Mouse (Mus musculus) skeletal muscle tissue, postnatal 0 days (tissue): ENCODE measurements around the gene 3110018I06Rik. TPM values are rescaled to one million over a fixed set of nuclear protein-coding genes. Genes with fewer than 3 reads are reported as not detected.

ENCODE experiments used
- polyA plus RNA-seq: library from polyadenylated mRNA; unstranded; fragments of >200 nt; fragmentation: Nextera tagmentation; extraction: Ambion mirVana; gene quantifications from 2 replicates; pipeline ENCODE4 v1.2.1, GENCODE M21; 2015

3110018I06Rik gene
- not detected in 2 replicates for polyA plus RNA-seq

DNA sequence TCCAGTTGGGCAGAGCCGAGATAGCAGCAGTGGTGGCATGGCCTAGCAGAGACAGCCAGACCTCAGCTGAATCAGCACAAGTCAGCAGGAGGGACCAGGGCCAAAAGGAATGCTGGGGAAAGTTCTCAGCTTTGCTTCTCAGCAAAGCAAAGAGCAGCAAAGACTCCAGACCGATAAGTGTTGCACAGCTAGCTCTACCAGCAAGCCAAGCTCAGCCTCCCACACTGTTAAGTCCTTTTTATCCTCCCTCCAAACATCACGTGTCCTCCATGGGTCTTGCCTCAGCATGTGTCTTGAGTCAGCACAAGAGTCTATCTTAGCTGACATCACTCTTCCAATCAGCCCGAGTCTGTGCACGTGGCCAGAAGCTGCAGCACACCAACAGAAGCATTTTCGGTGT lies at the start of gene 3110018I06Rik:
Gene 3110018I06Rik, plus strand, starts transcription at position 262 of the 400 bp plus-strand sequence.

